Mouse (Mus musculus) limb, embryonic 15.5 days (tissue): ENCODE measurements around the gene Bcar3. TPM values are rescaled to one million over a fixed set of nuclear protein-coding genes. Genes with fewer than 3 reads are reported as not detected.
A peak's percentile ranks its signal among the peaks of the same experiment; 100 is the strongest.

ENCODE experiments used
- microRNA counts: library from miRNA; unstranded; fragments of <30 nt; microRNA quantifications from one replicate; lab custom pipeline; 2016
- microRNA-seq: library from miRNA; unstranded; fragments of <30 nt; microRNA quantifications from one replicate; pipeline ENCODE4, GENCODE M21; 2016
- polyA plus RNA-seq: library from polyadenylated mRNA; unstranded; fragments of >200 nt; fragmentation: Nextera tagmentation; extraction: Ambion mirVana; gene quantifications from 2 replicates; pipeline ENCODE4 v1.2.1, GENCODE M21; 2015

Bcar3 gene
- polyA plus RNA-seq, 1 experiment from 2014 or later = 7.8 TPM

MicroRNA genes within 50 kb of the gene (microRNA counts, 519-probe panel; counts per million panel counts)
- microRNA mmu-miR-760 (lab: Ali Mortazavi, UCI) = 1,556 counts per million, percentile 17 among the panel's probes with 10 or more counts

Small RNAs within 50 kb of the gene (microRNA-seq; reads per million reads assigned to microRNA genes)
- 28.8 reads per million, percentile 35 among the genes with 10 or more reads in this experiment for gene Mir760
- gene Mir7657 = not detected

Other genes with a start within 250 kb of the Bcar3 start
- 1.0 and 1.2 TPM in 2 replicates for gene Abca4, start 249.7 kb upstream of the Bcar3 start, polyA plus RNA-seq
- 45.7 and 56.6 TPM in 2 replicates for gene Gclm, start 48.6 kb upstream of the Bcar3 start, polyA plus RNA-seq
- gene Dnttip2, start 19.7 kb upstream of the Bcar3 start, polyA plus RNA-seq = 59.6 and 63.9 TPM in 2 replicates